Mouse (Mus musculus): Measurements from ENCODE around the gene Prok1. TPM values are rescaled to one million over a fixed set of nuclear protein-coding genes. Genes with fewer than 3 reads are reported as not detected.

The Prok1 gene
- total RNA-seq, 1 experiment from 2014 or later: 1.3 TPM

- DNase-seq: no peak
These were observed 1.5 kb downstream of the Prok1 start for GRCm38 (mm10) chr3:107238051-107238450.

- no peak for DNase-seq
These were observed 5.6 kb downstream of the Prok1 start for GRCm38 (mm10) chr3:107233945-107234344.

GRCm38 (mm10) chr3:107233351-107233813 is 6.1 kb downstream of the Prok1 start:
- peak; percentile 89 for DNase-seq

- DNase-seq: no peak
These were observed 8.3 kb downstream of the Prok1 start for GRCm38 (mm10) chr3:107231202-107231601.

GRCm38 (mm10) chr3:107230527-107230926 is 9.0 kb downstream of the Prok1 start, which contains the start of gene A630076J17Rik:
Gene A630076J17Rik, plus strand, starts transcription at chr3:107230614.
- no peak for DNase-seq

GRCm38 (mm10) chr3:107229822-107230221 is 9.7 kb downstream of the Prok1 start:
- DNase-seq: no peak

- no peak for DNase-seq
These were observed 10.3 kb downstream of the Prok1 start for GRCm38 (mm10) chr3:107229221-107229620.

- DNase-seq: no peak
These were observed 13.7 kb downstream of the Prok1 start for GRCm38 (mm10) chr3:107225820-107226219.

- no peak for DNase-seq
These were observed 16.3 kb downstream of the Prok1 start for GRCm38 (mm10) chr3:107223230-107223629.

- DNase-seq: no peak
These were observed 17.9 kb downstream of the Prok1 start, which contains the start of gene Cym for GRCm38 (mm10) chr3:107221608-107222007. Gene Cym, minus strand, starts transcription at chr3:107221732.

- peak; percentile 9 for DNase-seq
These were observed 20.9 kb downstream of the Prok1 start for GRCm38 (mm10) chr3:107218572-107218971.

GRCm38 (mm10) chr3:107217101-107217480 is 22.4 kb downstream of the Prok1 start:
- no peak for DNase-seq

- DNase-seq: no peak
These were observed 23.0 kb downstream of the Prok1 start for GRCm38 (mm10) chr3:107216400-107217100.

GRCm38 (mm10) chr3:107214606-107215005 is 24.9 kb downstream of the Prok1 start:
- no peak for DNase-seq

- peak; percentile 11 for DNase-seq
These were observed 31.8 kb downstream of the Prok1 start for GRCm38 (mm10) chr3:107207625-107208253.

- no peak for DNase-seq
These were observed 32.9 kb downstream of the Prok1 start for GRCm38 (mm10) chr3:107206490-107207150.

- DNase-seq: peak; percentile 83
These were observed 33.5 kb downstream of the Prok1 start for GRCm38 (mm10) chr3:107205994-107206393.

GRCm38 (mm10) chr3:107205170-107205569 is 34.3 kb downstream of the Prok1 start:
- no peak for DNase-seq

- no peak for DNase-seq
These were observed 35.1 kb downstream of the Prok1 start for GRCm38 (mm10) chr3:107204413-107204812.

GRCm38 (mm10) chr3:107201310-107202180 is 38.0 kb downstream of the Prok1 start:
- no peak for DNase-seq

- DNase-seq: peak; percentile 38
These were observed 51.1 kb downstream of the Prok1 start for GRCm38 (mm10) chr3:107188226-107188899.

All from adrenal gland, postnatal 14 days (tissue).